Comparison of ENCODE assay signal across 8 mouse cellular contexts in genomic region chr13:48871887-48872606, GRCm38 (mm10). TPM values are rescaled to one million over a fixed set of nuclear protein-coding genes. Genes with fewer than 3 reads are reported as not detected.
DNase-seq lines count a peak whose midpoint lies in the region; ATAC-seq and TF ChIP-seq lines count a peak whose summit lies in the region.

No protein-coding gene starts in this region.

- no peaks in the 10 kb centered on the region for H3K36me3 ChIP-seq in heart, postnatal 0 days (replicated peaks; ENCODE audit: control insufficient read depth, insufficient read depth, low read length)
- peaks cover 9% of the 10 kb centered on the region for H3K36me3 ChIP-seq in limb, embryonic 15.5 days

- no peak for ATAC-seq in heart, postnatal 0 days (ENCODE audit: insufficient read depth, low read depth)
- ATAC-seq in limb, embryonic 15.5 days (ENCODE audit: insufficient number of reproducible peaks, low FRiP score, low TSS enrichment, low read depth), result no peak
- peak; percentile 48; the same call in 1 of the 2 replicates for ATAC-seq in neutrophil, adult 5-6 weeks (ENCODE audit: extremely low read depth, insufficient number of reproducible peaks, low FRiP score, poor library complexity, severe bottlenecking)

- no peaks in the 10 kb centered on the region for H3K9me3 ChIP-seq in heart, postnatal 0 days (replicated peaks; ENCODE audit: control insufficient read depth, low read length)
- no peaks in the 10 kb centered on the region for H3K9me3 ChIP-seq in limb, embryonic 15.5 days

- peak overlapping the region; percentile 94 for H3K9ac ChIP-seq in heart, postnatal 0 days (replicated peaks; ENCODE audit: low read depth, low read length)
- H3K9ac ChIP-seq in limb, embryonic 15.5 days, result peak overlapping the region; percentile 95

- H3K4me2 ChIP-seq in heart, postnatal 0 days (ENCODE audit: low read depth, low read length), result peak overlapping the region; percentile 77
- H3K4me2 ChIP-seq in limb, embryonic 15.5 days, result peak overlapping the region; percentile 74

- H3K27ac ChIP-seq in bone marrow macrophage, adult 2 months (ENCODE audit: insufficient read depth, low read depth, low read length), result no peak overlapping the region
- no peak overlapping the region for H3K27ac ChIP-seq in heart, postnatal 0 days (ENCODE audit: low read depth)
- H3K27ac ChIP-seq in limb, embryonic 15.5 days, result peak overlapping the region; percentile 91; the same call in 1 of the 2 replicates

- H3K4me1 ChIP-seq in bone marrow macrophage, adult 2 months (ENCODE audit: control insufficient read depth, insufficient read depth, low read length), result peaks cover 35% of the 10 kb centered on the region
- H3K4me1 ChIP-seq in heart, postnatal 0 days (ENCODE audit: control insufficient read depth, insufficient read depth), result peaks cover 19% of the 10 kb centered on the region
- peaks cover 38% of the 10 kb centered on the region for H3K4me1 ChIP-seq in limb, embryonic 15.5 days

- peak; percentile 38 for DNase-seq in adrenal gland, postnatal 10 days
- DNase-seq in adrenal gland, postnatal 25 days, result no peak
- no peak for DNase-seq in heart, postnatal 0 days (ENCODE audit: low spot score)
- no peak for DNase-seq in left cerebral cortex, adult 9 months (ENCODE audit: low spot score in 2 of 2)
- no peak for DNase-seq in right cerebral cortex, postnatal 25 days

- TF ChIP-seq EP300 in heart, postnatal 0 days (IDR thresholded peaks at IDR 0.05; ENCODE audit: low read depth), result no peak

- no peak for TF ChIP-seq POLR2A in bone marrow macrophage, adult 2 months (IDR thresholded peaks at IDR 0.05; ENCODE audit: borderline replicate concordance, low read depth, low read length)

- H3K27me3 ChIP-seq in heart, postnatal 0 days (ENCODE audit: control insufficient read depth, insufficient read depth, low read length), result no peaks in the 10 kb centered on the region
- H3K27me3 ChIP-seq in limb, embryonic 15.5 days, result no peaks in the 10 kb centered on the region

- H3K4me3 ChIP-seq in bone marrow macrophage, adult 2 months (ENCODE audit: insufficient read depth, low read length), result peak overlapping the region; percentile 73
- peak overlapping the region; percentile 84 for H3K4me3 ChIP-seq in heart, postnatal 0 days (ENCODE audit: low read depth, low read length)
- peak overlapping the region; percentile 84 for H3K4me3 ChIP-seq in limb, embryonic 15.5 days

- WGBS in heart, postnatal 0 days, result 65% methylated on average over 7 of the region's 7 CpGs
- 58% methylated on average over 7 of the region's 7 CpGs for WGBS in limb, embryonic 15.5 days

- TF ChIP-seq CTCF in bone marrow macrophage, adult 2 months (IDR thresholded peaks at IDR 0.05; ENCODE audit: low read depth, low read length), result no peak
- TF ChIP-seq CTCF in heart, postnatal 0 days (IDR thresholded peaks at IDR 0.05; ENCODE audit: low read depth), result 0 out of 2 replicates have a peak, but pooled peaks have one; percentile 1

RNA-seq across cellular contexts. Expression of gene Phf2, which starts 1.1 kb away (rescaled TPM):
- 10 to 100 TPM; 35.7 to 36.3 TPM for total RNA-seq in adrenal gland, postnatal 10 days (2021)
- total RNA-seq in adrenal gland, postnatal 25 days (2021), result 42.7 and 43.0 TPM in 2 replicates
- polyA plus RNA-seq in bone marrow macrophage, adult 2 months (2012; ENCODE audit: insufficient read depth, insufficient read length, missing spikeins), result 19.2 and 20.4 TPM in 2 replicates
- 12.7 and 17.9 TPM in 2 replicates for total RNA-seq in heart, postnatal 0 days (2014; rRNA removed; ENCODE audit: low replicate concordance)
- polyA plus RNA-seq in heart, postnatal 0 days (2015; fragmentation: Nextera tagmentation; extraction: Ambion mirVana), result 2.3 and 2.6 TPM in 2 replicates
- polyA plus RNA-seq in limb, embryonic 15.5 days (2015; fragmentation: Nextera tagmentation; extraction: Ambion mirVana), result 7.7 and 8.5 TPM in 2 replicates
- total RNA-seq in neutrophil, adult 5-6 weeks (2017), result 15.7 and 19.0 TPM in 2 replicates
